Mouse (Mus musculus) heart, adult 9 months (tissue): ENCODE results near the gene Hnf4a.
"Not testable (repeated sequence)": the region's sequence is repeated elsewhere in the genome, so short reads cannot be mapped to it uniquely, and the experiment has no call there.

Experiments
- DNase-seq, 2 experiments: peaks; one replicate each; pipeline ENCODE4 v3.0.0; 2022; ENCODE audit warnings: low spot score in 2 of 2

Gene Hnf4a

GRCm38 (mm10) chr2:163617874-163618273 is 111.3 kb downstream of the Hnf4a start:
- DNase-seq = no peak

DNA sequence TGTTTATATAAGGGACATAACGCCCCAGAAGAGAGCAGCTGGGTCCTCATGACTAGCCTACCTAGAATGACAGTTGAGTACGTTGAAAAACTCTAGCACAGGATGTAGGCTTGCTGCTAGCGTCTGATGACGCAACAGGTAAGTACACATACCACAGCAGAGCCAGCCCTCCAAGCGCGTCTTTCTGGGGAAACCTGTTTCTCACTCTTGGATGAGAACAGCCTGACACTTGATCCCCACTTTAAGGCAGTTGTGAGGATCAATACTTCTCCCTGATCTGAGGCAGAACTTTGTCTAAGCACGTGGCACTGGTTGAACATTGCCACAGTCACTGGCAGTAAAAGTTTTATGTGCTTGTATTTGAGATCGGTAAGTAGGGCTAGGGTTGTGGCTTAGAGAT is 113.8 kb downstream of the Hnf4a start:
- DNase-seq = no peak

DNA sequence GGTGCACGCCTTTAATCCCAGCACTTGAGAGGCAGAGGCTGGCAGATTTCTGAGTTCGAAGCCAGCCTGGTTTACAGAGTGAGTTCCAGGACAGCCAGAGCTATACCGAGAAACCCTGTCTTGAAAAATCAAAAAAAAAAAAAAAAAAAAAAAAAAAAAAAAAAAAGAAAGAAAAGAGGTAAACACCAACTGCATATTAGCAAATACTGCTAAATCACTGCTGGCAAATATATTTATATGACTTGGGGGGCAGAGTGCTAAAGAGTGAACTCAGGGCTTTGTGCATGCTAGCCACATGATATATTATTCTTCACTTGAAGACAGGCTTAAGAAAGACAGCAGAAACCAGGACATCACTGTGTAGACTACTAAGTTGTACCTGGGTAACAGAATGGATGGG is 114.8 kb downstream of the Hnf4a start:
- not testable (repeated sequence) for DNase-seq
